11 mouse cellular contexts compared by ENCODE assay signal in the genomic region with DNA sequence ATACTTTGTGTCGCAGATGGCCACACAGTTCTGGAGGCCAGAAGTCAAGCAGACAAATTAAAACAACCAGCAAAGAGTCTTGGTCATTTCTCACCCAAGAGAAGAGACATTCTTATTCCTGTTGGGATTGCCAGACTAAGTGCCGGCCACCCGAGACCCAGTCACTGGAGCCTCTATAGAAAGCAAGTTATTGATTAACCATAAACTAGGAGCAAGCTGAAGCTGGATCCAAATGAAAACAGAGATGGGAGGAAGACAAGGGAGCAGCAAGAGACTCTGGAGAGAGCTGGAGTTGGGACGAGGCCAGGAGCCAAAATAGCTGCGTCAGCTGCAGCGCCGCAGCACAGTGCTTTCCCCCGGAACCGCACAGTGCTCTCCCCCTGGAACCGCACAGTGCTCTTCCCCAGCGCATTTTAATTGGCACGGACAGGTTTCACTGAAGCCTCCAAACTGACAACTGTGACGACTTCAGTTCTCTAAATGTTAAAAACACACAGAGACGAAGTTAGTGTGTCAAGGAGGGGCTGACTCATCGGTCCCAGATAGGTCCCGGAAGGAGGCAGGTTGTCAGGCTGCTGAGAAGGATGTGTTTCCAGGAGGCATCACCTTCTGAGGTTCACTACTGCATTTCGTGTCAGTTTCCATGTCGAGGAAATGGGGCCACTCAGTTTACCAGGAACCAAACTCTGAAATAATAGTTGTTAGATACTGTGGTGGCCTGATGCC.
A peak's percentile ranks its signal among the peaks of the same experiment; 100 is the strongest.
DNase-seq lines count a peak whose midpoint lies in the region; ATAC-seq lines count a peak whose summit lies in the region.
"Had no signal": no experiment of that assay in that cellular context is flagged by ENCODE, and none has a peak within 500 bp of the region (broad histone marks: within the 10 kb centered on the region; RNA-seq: fewer than 3 reads in every experiment).

No protein-coding gene starts in this region.

- H3K27ac ChIP-seq in hindbrain, embryonic 16.5 days (ENCODE audit: low read depth, low read length) = no peak overlapping the region
- H3K27ac ChIP-seq in hindbrain, embryonic 11.5 days (ENCODE audit: low read depth, low read length) = no peak overlapping the region
- H3K27ac ChIP-seq in midbrain, embryonic 15.5 days = no peak overlapping the region
- H3K27ac ChIP-seq: hindbrain, postnatal 0 days; limb, embryonic 12.5 days had no signal

- 0 out of 2 replicates have a peak, but pooled peaks have one; percentile 32 for ATAC-seq in cerebellum, adult (ENCODE audit: insufficient number of reproducible peaks, low FRiP score, low TSS enrichment)
- ATAC-seq in hindbrain, embryonic 16.5 days = no peak
- no peak for ATAC-seq in hindbrain, embryonic 11.5 days (ENCODE audit: low FRiP score)
- ATAC-seq in midbrain, embryonic 15.5 days (replicated peaks) = no peak
- ATAC-seq: hindbrain, postnatal 0 days had no signal

- no peaks in the 10 kb centered on the region for H3K27me3 ChIP-seq in hindbrain, embryonic 16.5 days (replicated peaks; ENCODE audit: control insufficient read depth, insufficient read depth, low read length)
- H3K27me3 ChIP-seq in hindbrain, embryonic 11.5 days (ENCODE audit: control insufficient read depth, insufficient read depth, low read length) = no peaks in the 10 kb centered on the region
- no peaks in the 10 kb centered on the region for H3K27me3 ChIP-seq in midbrain, embryonic 15.5 days (replicated peaks)
- H3K27me3 ChIP-seq: limb, embryonic 12.5 days had no signal

- peaks cover 6% of the 10 kb centered on the region; the same call in 1 of the 2 replicates for H3K4me1 ChIP-seq in hindbrain, embryonic 16.5 days (ENCODE audit: control insufficient read depth, insufficient read depth, low read depth, low read length)
- no peaks in the 10 kb centered on the region for H3K4me1 ChIP-seq in hindbrain, embryonic 11.5 days (replicated peaks; ENCODE audit: control insufficient read depth, insufficient read depth, low read length)
- 0 out of 2 replicates have a peak, but pooled peaks cover 4% of the 10 kb centered on the region for H3K4me1 ChIP-seq in midbrain, embryonic 15.5 days
- H3K4me1 ChIP-seq: limb, embryonic 12.5 days had no signal

- no peak overlapping the region for H3K9ac ChIP-seq in hindbrain, embryonic 16.5 days (ENCODE audit: low read depth, low read length)
- H3K9ac ChIP-seq in hindbrain, embryonic 11.5 days (ENCODE audit: low read depth, low read length) = no peak overlapping the region
- no peak overlapping the region for H3K9ac ChIP-seq in midbrain, embryonic 15.5 days
- H3K9ac ChIP-seq: limb, embryonic 12.5 days had no signal

- no peaks in the 10 kb centered on the region for H3K36me3 ChIP-seq in hindbrain, embryonic 16.5 days (ENCODE audit: control insufficient read depth, insufficient read depth, low read length)
- H3K36me3 ChIP-seq in hindbrain, embryonic 11.5 days (ENCODE audit: control insufficient read depth, insufficient read depth, low read length) = no peaks in the 10 kb centered on the region
- H3K36me3 ChIP-seq in midbrain, embryonic 15.5 days (replicated peaks) = no peaks in the 10 kb centered on the region
- H3K36me3 ChIP-seq: limb, embryonic 12.5 days had no signal

- no peak for DNase-seq in cerebellum, adult 11 months
- no peak for DNase-seq in hindbrain, embryonic 11.5 days (ENCODE audit: low spot score)
- peak; percentile 29 to 56 for DNase-seq in cerebellum, postnatal 25 days
- peak; percentile 60 to 62 for DNase-seq in kidney, postnatal 25 days
- DNase-seq in embryo, embryonic 9.5 days (ENCODE audit: extremely low spot score) = no peak
- DNase-seq: B cell, adult 2 months had no signal

- H3K9me3 ChIP-seq in hindbrain, embryonic 16.5 days (ENCODE audit: control insufficient read depth, low read length) = no peaks in the 10 kb centered on the region
- no peaks in the 10 kb centered on the region for H3K9me3 ChIP-seq in hindbrain, embryonic 11.5 days (ENCODE audit: control insufficient read depth, low read length)
- H3K9me3 ChIP-seq in midbrain, embryonic 15.5 days = no peaks in the 10 kb centered on the region
- H3K9me3 ChIP-seq: limb, embryonic 12.5 days had no signal

- no peak overlapping the region for H3K4me3 ChIP-seq in hindbrain, embryonic 16.5 days (ENCODE audit: low read length)
- no peak overlapping the region for H3K4me3 ChIP-seq in hindbrain, embryonic 11.5 days (ENCODE audit: low read depth, low read length)
- H3K4me3 ChIP-seq in midbrain, embryonic 15.5 days = no peak overlapping the region
- H3K4me3 ChIP-seq: limb, embryonic 12.5 days had no signal

- 40% methylated on average over 18 of the region's 18 CpGs for WGBS in hindbrain, embryonic 16.5 days
- WGBS in hindbrain, embryonic 11.5 days = 61% methylated on average over 18 of the region's 18 CpGs
- WGBS in midbrain, embryonic 15.5 days = 65% methylated on average over 18 of the region's 18 CpGs

- 0 out of 2 replicates have a peak overlapping the region, but pooled peaks have one; percentile 2 for H3K4me2 ChIP-seq in hindbrain, embryonic 16.5 days (ENCODE audit: low read length)
- H3K4me2 ChIP-seq in hindbrain, embryonic 11.5 days (replicated peaks; ENCODE audit: low read depth, low read length) = no peak overlapping the region
- H3K4me2 ChIP-seq in midbrain, embryonic 15.5 days = no peak overlapping the region
- H3K4me2 ChIP-seq: limb, embryonic 12.5 days had no signal

Comparison
In these comparisons a context has a peak if more than half of its experiments do, and no peak if none do; other contexts are left out.
1. DNase-seq: peak in cerebellum, postnatal 25 days (2 of 2) and kidney, postnatal 25 days (2 of 2); none in cerebellum, adult 11 months (single experiment), hindbrain, embryonic 11.5 days (single experiment) and embryo, embryonic 9.5 days (single experiment).